Mouse (Mus musculus): Measurements from ENCODE around the gene Ptpn3.

- TF ChIP-seq NRF1 (IDR thresholded peaks at IDR 0.05; ENCODE audit: insufficient read depth, low read depth, low read length, poor library complexity, severe bottlenecking): no peak
- TF ChIP-seq CTCF (IDR thresholded peaks at IDR 0.05 in 2 of 3, conservative IDR thresholded peaks at IDR 0.05 in 1 of 3; ENCODE audit: control insufficient read depth in 1 of 3, insufficient read depth in 1 of 3, low read depth in 2 of 3, low read length in 3 of 3, poor library complexity in 1 of 3, severe bottlenecking in 1 of 3): no peak
- TF ChIP-seq POLR2A (IDR thresholded peaks at IDR 0.05; ENCODE audit: control insufficient read depth in 1 of 2, insufficient read depth in 1 of 2, low read depth in 1 of 2, low read length in 2 of 2, poor library complexity in 1 of 2): no peak
- TF ChIP-seq SIN3A (IDR thresholded peaks at IDR 0.05; ENCODE audit: low read length): no peak
- no peak for TF ChIP-seq ETS1 (IDR thresholded peaks at IDR 0.05; ENCODE audit: low read depth, low read length)
- TF ChIP-seq HCFC1 (IDR thresholded peaks at IDR 0.05; ENCODE audit: low read depth, low read length): no peak
- no peak for TF ChIP-seq ZMIZ1 (IDR thresholded peaks at IDR 0.05; ENCODE audit: low read depth, low read length)
- no peak for TF ChIP-seq E2F4 (IDR thresholded peaks at IDR 0.05; ENCODE audit: borderline replicate concordance, low read depth, low read length)
- no peak for TF ChIP-seq GABPA (IDR thresholded peaks at IDR 0.05; ENCODE audit: low read depth, low read length)
- TF ChIP-seq EP300 (IDR thresholded peaks at IDR 0.05; ENCODE audit: low read depth in 1 of 2, low read length in 2 of 2): no peak
- no peak for TF ChIP-seq USF2 (IDR thresholded peaks at IDR 0.05; ENCODE audit: borderline replicate concordance in 1 of 2, insufficient read depth in 1 of 2, low read depth in 1 of 2, low read length in 2 of 2)
- TF ChIP-seq MAFK (IDR thresholded peaks at IDR 0.05; ENCODE audit: borderline replicate concordance, low read depth, low read length): no peak
- TF ChIP-seq MAX (IDR thresholded peaks at IDR 0.05; ENCODE audit: low read length): no peak
Observed at GRCm38 (mm10) chr4:57332511-57332910, 30.9 kb upstream of the Ptpn3 start.
